Mouse (Mus musculus) kidney, adult 2 months (tissue): Measurements from ENCODE around the gene Wsb1. TPM values are rescaled to one million over a fixed set of nuclear protein-coding genes. Genes with fewer than 3 reads are reported as not detected.

Experiments used
- DNase-seq: peaks from one replicate; pipeline ENCODE4 v3.0.0; 2021
- H3K27ac ChIP-seq: fragments of 200-500 bp; 2 replicates; pipeline ENCODE4 v1.5.1; 2012; ENCODE audit warnings: low read depth, low read length, control low read depth, inconsistent platforms; ENCODE audit not compliant: insufficient read depth
- H3K27me3 ChIP-seq: fragments of 200-500 bp; replicated peaks from 2 replicates; pipeline ENCODE4 v1.6.1; 2012; ENCODE audit warnings: mild to moderate bottlenecking, moderate library complexity, low read length, inconsistent platforms; ENCODE audit not compliant: control insufficient read depth, insufficient read depth
- H3K36me3 ChIP-seq: fragments of 200-500 bp; 2 replicates; pipeline ENCODE4 v1.6.1; 2012; ENCODE audit warnings: mild to moderate bottlenecking, moderate library complexity, low read length, inconsistent platforms; ENCODE audit not compliant: control insufficient read depth, insufficient read depth
- H3K4me1 ChIP-seq: fragments of 200-500 bp; 2 replicates; pipeline ENCODE4 v1.6.1; 2011; ENCODE audit warnings: low read length; ENCODE audit not compliant: control insufficient read depth, insufficient read depth
- H3K4me3 ChIP-seq: fragments of 200-500 bp; 2 replicates; pipeline ENCODE4 v1.5.1; 2011; ENCODE audit warnings: mild to moderate bottlenecking, low read depth, low read length, control low read depth; ENCODE audit not compliant: insufficient read depth
- CTCF ChIP-seq: fragments of 200-500 bp; conservative IDR thresholded peaks from 2 replicates; pipeline ENCODE4 v1.5.1; 2011; ENCODE audit warnings: low read depth, mild to moderate bottlenecking, control low read depth, low read length, moderate library complexity, mixed read lengths; ENCODE audit not compliant: insufficient read depth, insufficient read length
- POLR2A ChIP-seq: fragments of 200-500 bp; IDR thresholded peaks from one replicate; pipeline ENCODE4 v1.6.1; 2011; ENCODE audit warnings: low read depth, low read length, control low read depth
- WGBS: fragments of 180-500 bp; shearing (Covaris S2); methylation state at CpG from one replicate; pipeline ENCODE4 v1.1.7; 2018; 5-methylcytosine and 5-hydroxymethylcytosine counted together
- polyA plus RNA-seq: library from polyadenylated mRNA; depleted of rRNA; stranded (reverse); fragments of >200 nt; gene quantifications from 2 replicates; pipeline ENCODE4 v1.2.3, GENCODE M21; 2012

Gene Wsb1
- polyA plus RNA-seq, 1 experiment: 59.3 TPM

DNA sequence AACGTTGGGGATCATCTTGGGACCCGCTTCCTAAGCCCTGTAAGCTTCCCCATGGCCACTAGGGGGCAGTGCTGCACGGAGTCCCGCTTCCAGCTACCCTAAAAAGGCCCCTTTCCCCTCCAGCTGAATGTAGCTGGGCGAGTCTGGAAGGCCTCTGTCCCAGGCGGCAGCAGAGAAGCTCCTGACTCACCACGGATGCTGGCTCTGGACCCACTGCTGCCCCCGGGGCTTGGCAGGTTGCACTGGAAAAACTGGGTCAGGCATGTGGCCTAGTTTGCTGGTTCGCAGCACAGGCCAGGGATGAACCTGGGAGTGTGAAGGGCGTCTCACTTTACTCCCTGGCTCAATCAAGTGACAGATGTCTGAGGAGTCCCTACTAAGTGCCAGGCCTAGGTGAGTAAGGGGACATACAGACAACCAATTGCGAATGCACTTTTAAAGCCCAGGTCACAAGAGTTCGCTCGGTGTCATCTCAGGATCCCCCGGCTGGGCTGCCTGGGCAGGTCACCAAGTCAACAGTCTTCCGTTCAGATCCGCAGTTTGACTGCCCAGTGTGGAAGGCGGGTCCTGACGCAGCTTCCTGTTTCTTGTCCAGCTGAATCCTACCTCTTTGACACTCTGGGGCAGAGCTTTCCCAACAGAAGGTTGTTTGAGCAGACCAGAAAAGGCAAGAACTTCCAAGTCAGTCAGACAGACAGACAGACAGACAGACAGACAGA, 29.8 kb downstream of the Wsb1 start:
- no peaks in the 10 kb centered on the region for H3K36me3 ChIP-seq
- whole genome bisulfite sequencing: 11% methylated on average over 18 of the region's 18 CpGs
- no peak overlapping the region for H3K4me3 ChIP-seq
- TF ChIP-seq POLR2A (no peak), CTCF (peak; percentile 95; the same call in 1 of the 2 replicates)
- peaks cover 17% of the 10 kb centered on the region for H3K4me1 ChIP-seq
- H3K27me3 ChIP-seq: no peaks in the 10 kb centered on the region
- DNase-seq: peak; percentile 98
- peak overlapping the region; percentile 65 for H3K27ac ChIP-seq

DNA sequence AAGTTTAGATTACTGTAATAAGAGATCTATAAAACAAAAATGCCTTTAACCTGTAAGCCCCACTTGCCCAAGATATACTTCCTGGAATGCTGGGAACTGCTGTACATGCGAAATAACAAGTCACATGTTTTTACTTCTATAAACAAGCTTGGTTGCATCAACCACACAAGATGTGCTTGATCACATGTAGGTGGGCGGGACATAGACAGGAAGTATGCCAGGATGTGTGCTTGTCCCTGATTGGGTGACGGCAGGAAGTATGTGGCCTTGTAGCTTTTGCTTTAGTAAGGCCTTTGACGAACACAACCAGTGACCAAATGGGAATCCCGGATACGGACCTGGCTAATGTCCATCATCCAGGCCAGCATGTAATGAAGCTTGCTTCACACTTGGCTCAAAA, 31.1 kb downstream of the Wsb1 start:
- DNase-seq: peak; percentile 51
- 85% methylated on average over 6 of the region's 6 CpGs for WGBS

DNA sequence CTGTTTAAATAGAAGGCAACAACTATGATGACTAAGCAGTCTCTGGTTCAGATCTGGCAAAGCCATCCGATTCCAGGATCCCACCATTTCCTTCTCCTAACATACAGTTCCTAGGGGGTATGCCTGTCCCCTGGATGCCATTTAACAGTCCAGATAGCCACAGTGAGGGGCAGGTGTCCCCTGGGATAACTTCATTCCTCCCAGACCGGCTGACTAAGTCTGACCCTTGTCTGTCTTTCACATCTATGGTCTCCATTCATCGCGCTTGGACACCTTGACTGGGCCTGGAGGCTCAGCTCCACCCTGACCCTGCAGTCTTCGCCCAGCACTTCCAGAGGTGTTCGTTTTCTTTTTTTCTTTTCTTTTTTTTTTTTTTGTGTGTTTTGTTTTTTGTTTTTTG, 31.8 kb downstream of the Wsb1 start:
- H3K4me1 ChIP-seq: peaks cover 6% of the 10 kb centered on the region; the same call in 1 of the 2 replicates
- no peak overlapping the region for H3K4me3 ChIP-seq
- no peak overlapping the region for H3K27ac ChIP-seq
- H3K27me3 ChIP-seq: no peaks in the 10 kb centered on the region
- DNase-seq: no peak
- H3K36me3 ChIP-seq: no peaks in the 10 kb centered on the region
- WGBS: 88% methylated on average over 6 of the region's 6 CpGs
- TF ChIP-seq CTCF (no peak), POLR2A (no peak)

More for the DNA sequence above, 31.1 kb downstream of the Wsb1 start:
- Histone ChIP-seq H3K27ac (no peak overlapping the region), H3K4me3 (no peak overlapping the region), H3K27me3 (no peaks in the 10 kb centered on the region), H3K4me1 (peaks cover 7% of the 10 kb centered on the region; the same call in 1 of the 2 replicates), H3K36me3 (no peaks in the 10 kb centered on the region)
- TF ChIP-seq CTCF: no peak
- no peak for TF ChIP-seq POLR2A

DNA sequence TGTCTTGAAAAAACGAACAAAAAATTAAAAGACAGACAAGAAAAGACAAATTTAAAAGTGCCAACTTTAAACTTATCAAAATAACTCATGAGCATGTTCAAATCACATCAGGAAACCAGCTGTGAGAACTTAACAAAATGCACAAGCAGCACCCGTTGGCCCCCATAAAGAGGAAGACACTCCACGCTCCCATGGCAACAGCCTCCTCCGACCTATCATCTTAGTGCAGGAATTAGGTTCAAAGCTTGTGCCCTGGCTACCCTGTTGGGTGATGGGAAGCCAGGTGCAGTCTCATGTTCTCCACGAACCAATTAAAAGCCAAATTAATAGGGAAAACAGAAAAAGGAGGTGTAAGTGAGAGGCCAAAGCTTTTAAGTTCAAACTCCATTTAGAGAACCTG, 32.8 kb downstream of the Wsb1 start:
- DNase-seq: no peak
- 72% methylated on average over 5 of the region's 5 CpGs for WGBS
- H3K4me3 ChIP-seq: no peak overlapping the region
- TF ChIP-seq POLR2A: no peak
- H3K27ac ChIP-seq: no peak overlapping the region
- no peaks in the 10 kb centered on the region for H3K27me3 ChIP-seq
- H3K4me1 ChIP-seq: peaks cover 6% of the 10 kb centered on the region; the same call in 1 of the 2 replicates
- H3K36me3 ChIP-seq: no peaks in the 10 kb centered on the region

DNA sequence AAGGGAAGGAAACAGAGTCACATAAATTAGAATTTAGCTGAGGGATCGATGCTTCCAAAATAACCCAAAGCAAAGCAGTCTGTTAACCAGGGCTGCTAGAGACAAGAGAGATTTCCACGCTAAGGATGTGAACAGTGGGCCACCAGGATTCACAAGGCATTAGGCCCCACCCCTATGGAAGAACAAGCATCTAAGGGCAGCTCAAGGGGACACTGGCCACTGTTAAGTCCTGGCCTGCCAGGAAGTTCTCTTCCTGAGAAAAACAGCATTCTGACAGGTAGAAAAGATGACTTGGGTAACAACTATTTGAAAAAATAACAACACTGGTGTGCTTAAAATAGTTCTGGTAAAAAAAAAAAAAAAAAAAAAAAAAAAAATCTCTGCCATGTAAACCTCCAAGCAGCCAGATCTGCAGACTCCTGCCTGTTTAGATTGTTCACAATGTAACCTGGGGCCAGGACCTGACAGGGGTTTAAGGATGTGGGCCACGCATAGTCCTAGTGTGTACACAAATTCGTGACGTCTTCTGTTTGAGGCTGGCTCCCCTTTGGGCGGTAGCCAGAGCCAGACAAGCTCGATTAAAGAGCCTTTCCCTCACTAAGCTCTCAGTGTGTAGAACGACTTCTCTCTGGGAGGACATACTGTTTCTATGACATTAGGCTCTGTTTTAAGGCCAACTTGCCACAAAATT, 35.4 kb downstream of the Wsb1 start:
- Histone ChIP-seq H3K27ac (peak overlapping the region; percentile 40; the same call in 1 of the 2 replicates), H3K4me1 (no peaks in the 10 kb centered on the region; the same call in 1 of the 2 replicates), H3K4me3 (no peak overlapping the region), H3K36me3 (no peaks in the 10 kb centered on the region), H3K27me3 (no peaks in the 10 kb centered on the region)
- TF ChIP-seq POLR2A (no peak), CTCF (no peak)
- peak; percentile 49 for DNase-seq
- WGBS: 53% methylated on average over 8 of the region's 8 CpGs

DNA sequence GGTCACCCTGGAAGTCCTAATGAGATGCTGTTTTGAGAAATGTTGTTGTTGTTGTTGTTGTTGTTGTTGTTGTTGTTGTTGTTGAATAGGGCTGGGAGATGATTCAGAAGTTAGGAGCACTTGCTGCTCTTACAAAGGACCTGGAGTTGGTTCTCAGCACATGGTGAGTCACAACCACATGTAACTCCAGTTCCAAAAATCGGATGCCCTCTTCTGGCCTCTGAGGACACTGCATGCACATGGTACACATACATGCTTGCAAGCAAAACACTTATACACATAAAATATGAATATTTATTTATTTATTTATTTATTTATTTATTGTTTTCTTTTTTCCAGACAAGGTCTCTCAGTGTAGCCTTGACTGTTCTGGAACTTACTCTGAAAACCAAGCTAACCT, 36.4 kb downstream of the Wsb1 start:
- Histone ChIP-seq H3K27me3 (no peaks in the 10 kb centered on the region), H3K27ac (no peak overlapping the region), H3K4me1 (no peaks in the 10 kb centered on the region; the same call in 1 of the 2 replicates), H3K4me3 (no peak overlapping the region), H3K36me3 (no peaks in the 10 kb centered on the region)
- 0 out of 2 replicates have a peak, but pooled peaks have one; percentile 6 for TF ChIP-seq CTCF
- no peak for TF ChIP-seq POLR2A
- 100% methylated on average over 1 of the region's 1 CpGs for WGBS
- no peak for DNase-seq

DNA sequence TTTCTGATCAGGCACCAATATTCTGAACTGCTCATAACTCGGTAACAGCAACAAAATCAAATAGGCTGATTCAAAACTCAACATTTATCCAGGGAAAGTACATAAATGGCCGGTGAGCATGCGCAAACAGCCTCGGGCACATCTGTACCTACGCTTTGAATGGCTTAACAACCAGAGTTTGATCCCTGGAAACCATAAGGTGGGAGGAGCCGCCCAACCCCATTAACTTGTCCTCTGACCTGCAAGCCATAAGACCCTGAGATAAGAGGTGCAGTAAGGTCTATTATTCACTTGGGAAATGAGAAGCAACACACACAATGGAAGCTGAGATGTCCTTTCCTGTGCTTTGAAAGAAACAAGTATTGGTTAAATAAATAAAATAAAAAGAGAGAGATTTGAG, 37.3 kb downstream of the Wsb1 start:
- DNase-seq: no peak
- Histone ChIP-seq H3K27me3 (no peaks in the 10 kb centered on the region), H3K27ac (no peak overlapping the region), H3K4me1 (no peaks in the 10 kb centered on the region; the same call in 1 of the 2 replicates), H3K4me3 (no peak overlapping the region), H3K36me3 (no peaks in the 10 kb centered on the region)
- TF ChIP-seq POLR2A (no peak), CTCF (no peak)
- 66% methylated on average over 6 of the region's 6 CpGs for WGBS
